Mouse (Mus musculus): ENCODE measurements at regions not wholly inside any gene's neighbourhood (a gene's known extent, or its start where the extent isn't known, plus 50 kb on each side); places are given as distances from the start of the nearest gene placed in this dataset.

DNA sequence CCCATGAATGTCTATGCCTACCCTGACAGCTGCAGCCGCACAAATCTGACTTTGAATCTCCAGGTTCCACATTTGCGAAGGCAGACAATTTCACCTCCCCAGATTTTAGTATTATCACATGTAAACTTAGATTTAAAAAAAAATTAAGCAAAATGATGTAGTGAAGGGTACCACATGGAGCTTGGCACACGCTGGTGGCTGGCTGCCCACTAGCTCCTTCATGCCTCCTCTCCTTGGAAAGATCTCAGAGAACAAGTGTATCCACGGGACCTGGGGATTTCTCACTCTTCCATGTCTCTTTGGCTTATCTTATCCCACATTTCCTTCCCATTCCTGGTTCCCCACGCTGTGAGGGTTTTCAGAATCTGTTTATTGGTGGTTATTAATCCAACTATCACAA, 496.5 kb downstream of the Sox2 start:
- no peak for DNase-seq
- no peak for TF ChIP-seq CTCF (IDR thresholded peaks at IDR 0.05; ENCODE audit: low read depth)
- H3K9me3 ChIP-seq (ENCODE audit: low read depth, low read length): no peaks in the 10 kb centered on the region

DNA sequence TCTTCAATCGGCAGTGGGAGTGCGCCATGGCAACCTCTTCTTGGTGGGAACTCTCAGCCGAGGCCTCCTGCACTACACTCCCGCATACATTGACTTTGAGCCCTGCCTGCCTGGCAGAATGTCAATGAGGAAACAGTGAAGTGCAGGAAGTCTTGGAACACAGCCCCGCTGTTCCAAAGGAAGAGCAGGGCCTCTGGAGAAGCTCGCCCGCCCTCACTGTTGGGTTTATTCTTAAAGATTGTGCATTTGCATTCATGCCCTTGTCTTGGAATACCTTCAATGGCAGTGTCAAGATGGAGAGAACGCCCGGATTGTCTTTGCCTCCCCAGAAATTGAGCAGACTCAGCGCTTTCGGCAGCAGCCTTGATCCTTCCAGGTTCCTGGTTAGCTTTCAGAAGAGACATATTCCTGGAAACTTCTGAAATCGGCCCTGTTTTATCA, 499.1 kb downstream of the Sox2 start:
- TF ChIP-seq CTCF (IDR thresholded peaks at IDR 0.05; ENCODE audit: low read depth): no peak
- WGBS: 30% methylated on average over 12 of the region's 12 CpGs
- H3K4me3 ChIP-seq (ENCODE audit: low read depth, low read length): no peak overlapping the region
- H3K27ac ChIP-seq (ENCODE audit: low read depth): 0 out of 2 replicates have a peak overlapping the region, but pooled peaks have one; percentile 48
- H3K9ac ChIP-seq: no peak overlapping the region
- H3K27me3 ChIP-seq (ENCODE audit: insufficient read depth, low read length): no peaks in the 10 kb centered on the region
- H3K4me1 ChIP-seq (ENCODE audit: insufficient read depth): no peaks in the 10 kb centered on the region
- no peaks in the 10 kb centered on the region for H3K36me3 ChIP-seq (ENCODE audit: insufficient read depth)
- no peaks in the 10 kb centered on the region for H3K9me3 ChIP-seq (ENCODE audit: low read depth, low read length)
- DNase-seq (peak; percentile 81), ATAC-seq (ENCODE audit: insufficient read depth) (peak; percentile 82)
- peak overlapping the region; percentile 25; the same call in 1 of the 2 replicates for H3K4me2 ChIP-seq

More for the DNA sequence above, 496.5 kb downstream of the Sox2 start:
- Histone ChIP-seq H3K4me2 (no peak overlapping the region), H3K27me3 (ENCODE audit: insufficient read depth, low read length) (no peaks in the 10 kb centered on the region), H3K4me3 (ENCODE audit: low read depth, low read length) (no peak overlapping the region), H3K27ac (ENCODE audit: low read depth) (no peak overlapping the region), H3K4me1 (ENCODE audit: insufficient read depth) (no peaks in the 10 kb centered on the region), H3K36me3 (ENCODE audit: insufficient read depth) (no peaks in the 10 kb centered on the region), H3K9ac (no peak overlapping the region)
- WGBS: 73% methylated on average over 5 of the region's 5 CpGs
- ATAC-seq (ENCODE audit: insufficient read depth): no peak

DNA sequence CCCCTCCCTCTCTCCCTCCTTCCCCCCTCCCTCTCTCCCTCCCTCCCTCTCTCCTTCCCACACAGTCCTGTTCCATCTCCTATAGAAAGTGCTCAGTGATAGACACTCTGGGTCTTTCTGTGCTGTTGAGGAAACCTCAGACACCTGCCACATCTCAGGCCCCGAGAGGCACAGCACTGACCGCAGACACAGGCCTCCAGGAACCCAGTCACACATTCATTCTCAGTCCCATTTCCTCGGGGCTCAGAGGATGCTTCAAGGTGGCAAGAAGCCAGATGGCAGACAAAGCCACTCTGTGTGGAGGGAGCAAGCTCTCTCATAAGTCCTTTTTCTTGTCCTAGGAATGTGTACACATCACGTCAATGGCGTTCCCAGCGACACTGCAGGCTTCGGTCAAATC, 502.0 kb downstream of the Sox2 start:
- Histone ChIP-seq H3K9ac (no peak overlapping the region), H3K27ac (ENCODE audit: low read depth) (no peak overlapping the region), H3K27me3 (ENCODE audit: insufficient read depth, low read length) (no peaks in the 10 kb centered on the region), H3K36me3 (ENCODE audit: insufficient read depth) (no peaks in the 10 kb centered on the region), H3K9me3 (ENCODE audit: low read depth, low read length) (no peaks in the 10 kb centered on the region), H3K4me3 (ENCODE audit: low read depth, low read length) (no peak overlapping the region), H3K4me2 (no peak overlapping the region), H3K4me1 (ENCODE audit: insufficient read depth) (no peaks in the 10 kb centered on the region)
- no peak for TF ChIP-seq CTCF (IDR thresholded peaks at IDR 0.05; ENCODE audit: low read depth)
- ATAC-seq (ENCODE audit: insufficient read depth): peak; percentile 65; the same call in 1 of the 2 replicates
- peak; percentile 63 for DNase-seq
- WGBS: 55% methylated on average over 7 of the region's 7 CpGs

DNA sequence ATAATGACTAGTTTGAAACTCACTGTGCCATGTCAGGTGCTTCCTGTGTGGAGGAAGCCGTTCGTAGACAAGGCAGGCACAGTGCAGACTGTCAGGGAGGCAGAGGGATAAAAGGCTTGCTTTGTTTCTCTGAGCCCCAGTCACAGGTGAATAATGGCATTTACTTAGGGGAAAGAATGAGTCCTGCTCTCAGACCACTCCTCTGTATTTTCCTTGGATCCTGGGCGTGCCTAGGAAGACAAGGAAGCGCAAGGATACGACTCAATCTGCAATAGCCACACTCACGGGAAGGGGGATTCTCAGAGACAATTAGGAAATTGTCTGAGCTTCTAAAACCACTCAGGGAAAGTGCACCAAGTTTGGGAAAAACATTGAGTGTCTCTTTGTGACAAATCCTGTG, 504.1 kb downstream of the Sox2 start:
- Histone ChIP-seq H3K4me2 (no peak overlapping the region), H3K4me1 (ENCODE audit: insufficient read depth) (no peaks in the 10 kb centered on the region), H3K9me3 (ENCODE audit: low read depth, low read length) (no peaks in the 10 kb centered on the region), H3K4me3 (ENCODE audit: low read depth, low read length) (no peak overlapping the region), H3K9ac (no peak overlapping the region), H3K36me3 (ENCODE audit: insufficient read depth) (no peaks in the 10 kb centered on the region), H3K27me3 (ENCODE audit: insufficient read depth, low read length) (no peaks in the 10 kb centered on the region), H3K27ac (ENCODE audit: low read depth) (no peak overlapping the region)
- TF ChIP-seq CTCF (IDR thresholded peaks at IDR 0.05; ENCODE audit: low read depth): no peak
- WGBS: 54% methylated on average over 6 of the region's 6 CpGs
- DNase-seq: peak; percentile 27
- ATAC-seq (ENCODE audit: insufficient read depth): no peak

DNA sequence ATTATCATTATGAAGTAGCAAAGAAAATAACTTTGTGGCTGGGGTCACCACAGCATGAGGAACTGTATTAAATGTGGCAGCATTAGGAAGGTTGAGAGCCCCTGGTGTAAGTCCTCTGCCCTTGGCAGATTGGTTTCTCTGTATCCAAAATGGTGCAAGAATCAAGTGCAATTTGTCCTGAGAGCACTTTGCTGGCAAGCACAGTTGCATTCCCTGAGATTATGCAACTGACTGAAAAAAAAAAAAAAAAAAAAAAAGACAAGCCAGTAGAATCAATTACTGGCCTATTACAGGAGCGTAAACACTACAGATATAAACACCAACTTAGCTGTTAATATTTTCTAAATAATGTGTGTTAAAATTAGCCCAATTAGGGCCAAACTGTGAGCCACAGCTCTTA, 518.5 kb downstream of the Sox2 start:
- Histone ChIP-seq H3K27me3 (ENCODE audit: insufficient read depth, low read length) (no peaks in the 10 kb centered on the region), H3K9ac (no peak overlapping the region), H3K4me3 (ENCODE audit: low read depth, low read length) (no peak overlapping the region), H3K4me1 (ENCODE audit: insufficient read depth) (no peaks in the 10 kb centered on the region), H3K36me3 (ENCODE audit: insufficient read depth) (no peaks in the 10 kb centered on the region), H3K4me2 (no peak overlapping the region), H3K27ac (ENCODE audit: low read depth) (no peak overlapping the region), H3K9me3 (ENCODE audit: low read depth, low read length) (no peaks in the 10 kb centered on the region)
- 91% methylated on average over 1 of the region's 1 CpGs for WGBS
- TF ChIP-seq CTCF (IDR thresholded peaks at IDR 0.05; ENCODE audit: low read depth): no peak
- ATAC-seq (ENCODE audit: insufficient read depth) (no peak), DNase-seq (no peak)

GRCm38 (mm10) chr3:35178759-35179440, 528.7 kb downstream of the Sox2 start:
- no peak for DNase-seq
- H3K27ac ChIP-seq (ENCODE audit: low read depth): no peak overlapping the region
- no peaks in the 10 kb centered on the region for H3K36me3 ChIP-seq (ENCODE audit: insufficient read depth)
- no peak overlapping the region for H3K4me2 ChIP-seq
- no peak overlapping the region for H3K9ac ChIP-seq
- no peak overlapping the region for H3K4me3 ChIP-seq (ENCODE audit: low read depth, low read length)
- no peaks in the 10 kb centered on the region for H3K4me1 ChIP-seq (ENCODE audit: insufficient read depth)
- no peak for TF ChIP-seq CTCF (IDR thresholded peaks at IDR 0.05; ENCODE audit: low read depth)
- no peak for ATAC-seq (ENCODE audit: insufficient read depth)
- no peaks in the 10 kb centered on the region for H3K9me3 ChIP-seq (ENCODE audit: low read depth, low read length)
- 92% methylated on average over 12 of the region's 12 CpGs for WGBS
- no peaks in the 10 kb centered on the region for H3K27me3 ChIP-seq (ENCODE audit: insufficient read depth, low read length)

DNA sequence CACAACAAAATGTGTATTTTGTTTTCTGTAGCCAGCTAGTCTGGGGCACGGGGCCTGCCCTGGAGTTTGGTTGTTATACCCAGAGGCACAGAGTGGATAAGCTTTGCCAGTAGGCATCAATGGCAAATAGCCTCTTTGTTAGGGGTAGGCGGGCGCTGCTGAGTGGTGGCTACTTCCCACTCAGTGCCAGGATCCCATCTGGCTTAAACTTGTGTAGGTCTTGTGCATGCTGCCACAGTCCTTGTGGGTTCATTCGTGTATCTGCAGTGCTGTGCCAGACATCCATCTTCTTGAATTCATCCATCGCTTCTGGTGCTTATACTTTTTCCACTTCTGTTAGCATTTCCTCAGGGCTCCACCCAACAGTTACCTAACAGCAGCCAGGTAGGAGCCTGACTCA, 545.4 kb upstream of the Atp11b start:
- Histone ChIP-seq H3K9ac (no peak overlapping the region), H3K4me1 (ENCODE audit: insufficient read depth) (no peaks in the 10 kb centered on the region), H3K9me3 (ENCODE audit: low read depth, low read length) (no peaks in the 10 kb centered on the region), H3K36me3 (ENCODE audit: insufficient read depth) (no peaks in the 10 kb centered on the region), H3K4me3 (ENCODE audit: low read depth, low read length) (no peak overlapping the region), H3K4me2 (no peak overlapping the region), H3K27me3 (ENCODE audit: insufficient read depth, low read length) (no peaks in the 10 kb centered on the region), H3K27ac (ENCODE audit: low read depth) (no peak overlapping the region)
- 80% methylated on average over 5 of the region's 5 CpGs for WGBS
- no peak for TF ChIP-seq CTCF (IDR thresholded peaks at IDR 0.05; ENCODE audit: low read depth)
- DNase-seq (no peak), ATAC-seq (ENCODE audit: insufficient read depth) (no peak)

All from lung, embryonic 14.5 days (tissue).